Mouse (Mus musculus) kidney, postnatal 4 days (tissue): ENCODE measurements around the gene Galnt11.

Source experiments
- DNase-seq, 2 experiments: peaks; one replicate each; pipeline ENCODE4 v3.0.0; 2021; ENCODE audit warnings: mixed read lengths in 2 of 2

Gene Galnt11

DNA sequence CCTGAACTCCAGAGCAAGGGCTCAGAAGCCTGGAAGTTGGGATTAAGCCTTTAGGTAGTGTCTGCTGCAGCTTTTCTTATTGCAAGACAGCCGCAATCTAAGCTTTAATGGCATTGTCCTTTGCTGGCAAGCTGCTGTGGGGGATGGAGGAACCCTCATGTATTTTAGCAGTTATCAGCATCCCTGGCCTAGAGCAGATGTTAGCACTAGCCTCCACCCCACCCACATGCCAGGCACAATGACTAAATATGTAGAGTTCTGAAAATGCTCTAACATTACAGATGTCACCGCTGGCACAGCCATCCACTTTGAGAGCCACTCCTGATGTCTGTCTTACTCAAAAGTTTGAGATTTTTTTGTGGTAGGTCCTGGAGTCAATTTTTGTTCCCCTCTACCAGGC is 35.0 kb downstream of the Galnt11 start:
- DNase-seq: no peak

DNA sequence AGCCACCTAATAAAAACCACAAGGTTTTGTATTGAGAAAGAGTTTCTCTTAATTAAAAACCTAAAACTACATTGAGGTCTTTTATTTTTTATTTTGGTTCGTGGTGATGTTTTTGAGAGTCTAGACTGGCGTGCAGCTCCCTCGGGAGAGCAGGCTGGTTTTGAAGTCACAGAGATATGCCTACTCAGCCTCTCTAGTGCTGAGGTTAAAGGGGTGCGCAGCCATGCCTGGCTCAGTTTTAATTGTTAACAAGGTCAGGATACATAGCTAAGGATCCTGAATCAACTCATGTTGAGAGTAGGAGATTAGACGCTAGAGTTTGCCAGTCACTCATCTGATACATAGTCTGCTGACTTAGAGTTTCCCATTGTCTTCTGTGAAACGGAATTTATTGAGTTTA is 39.7 kb downstream of the Galnt11 start:
- peak in 1 of 2 experiments; percentile 39 for DNase-seq

DNA sequence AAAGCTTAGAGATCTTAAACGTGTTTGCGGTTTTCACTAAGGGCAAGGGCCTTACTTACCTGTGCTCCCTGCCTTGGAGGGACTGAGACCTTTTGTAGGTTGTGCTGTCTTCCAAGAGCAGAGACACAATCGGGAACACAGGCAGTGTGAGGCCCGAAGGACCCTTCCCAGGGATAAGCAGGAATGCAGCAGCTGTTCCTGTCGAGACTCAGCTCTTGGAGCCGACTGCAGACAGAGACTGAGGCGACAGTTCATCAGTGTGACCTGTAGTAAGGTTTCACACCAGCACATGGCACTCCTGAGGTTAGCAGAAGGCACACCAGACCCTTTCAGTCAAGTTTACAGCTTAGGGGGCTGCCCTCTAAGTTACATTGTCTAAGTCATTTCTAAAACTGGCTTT is 40.6 kb downstream of the Galnt11 start:
- DNase-seq: no peak

DNA sequence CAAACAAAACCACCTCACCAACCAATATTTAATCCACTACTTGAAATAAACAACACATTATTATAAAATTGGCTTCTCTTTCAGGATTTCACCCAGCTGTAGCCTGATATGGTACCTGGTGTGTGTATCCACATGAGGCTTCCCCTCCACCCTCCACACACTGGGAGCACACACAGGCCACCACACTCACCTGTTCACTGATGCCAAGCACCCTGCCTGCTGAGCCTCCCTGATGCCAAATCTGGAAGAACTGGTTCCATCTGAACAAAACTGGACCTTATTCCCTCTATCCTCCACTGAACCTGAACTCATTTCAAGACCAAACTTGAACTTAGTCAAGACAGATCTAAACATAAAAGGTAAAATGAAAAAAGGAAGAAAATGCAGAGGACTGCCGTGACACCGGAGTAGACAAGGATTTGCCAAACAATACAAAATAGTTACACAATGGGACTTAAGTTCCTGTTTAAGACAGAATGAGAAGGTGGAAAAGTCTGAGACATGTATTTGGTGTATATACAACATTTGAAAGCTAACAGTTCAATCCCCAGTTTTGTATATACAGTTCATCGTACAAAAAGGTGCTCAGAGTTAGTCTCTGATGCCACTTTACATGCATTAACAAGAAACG is 46.7 kb downstream of the Galnt11 start:
- no peak for DNase-seq

DNA sequence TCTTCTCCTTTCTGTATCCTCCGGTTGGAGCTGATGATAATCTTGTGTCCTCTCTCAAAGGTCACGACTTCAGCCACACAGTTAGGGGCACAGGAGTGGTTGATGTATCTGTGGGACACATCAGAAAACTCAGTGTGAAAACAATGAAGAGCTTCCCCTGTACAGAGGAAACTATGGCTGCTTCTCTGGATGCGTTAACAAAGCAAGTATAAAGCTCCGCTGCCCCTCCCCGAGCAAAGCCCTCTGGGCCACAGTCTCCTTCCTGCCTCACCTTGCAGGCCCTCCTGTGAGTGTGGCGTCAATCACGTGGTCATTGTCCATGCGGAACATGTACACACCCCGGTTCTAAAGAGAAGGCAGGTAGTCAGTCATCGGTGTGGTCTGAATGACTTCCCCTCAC is 53.9 kb downstream of the Galnt11 start:
- DNase-seq: no peak

DNA sequence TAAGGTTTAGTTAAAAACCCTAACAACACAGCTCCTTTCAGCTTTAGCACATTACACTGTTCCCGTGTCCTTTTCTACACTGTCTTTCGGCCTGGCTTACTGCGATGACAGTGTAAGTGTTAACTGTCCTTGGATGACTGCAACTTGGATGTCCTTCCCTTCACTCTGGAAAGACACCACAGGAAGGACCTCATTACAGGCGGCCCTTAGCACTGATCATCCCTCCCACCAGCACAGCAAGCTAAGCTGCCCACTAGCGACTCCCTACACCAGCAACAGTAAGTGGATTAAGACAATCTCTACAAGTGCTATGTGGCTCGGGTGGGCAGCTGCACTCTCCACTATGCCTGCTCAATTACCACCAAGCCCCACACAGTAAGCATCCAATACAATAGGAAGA is 54.7 kb downstream of the Galnt11 start:
- DNase-seq: no peak

DNA sequence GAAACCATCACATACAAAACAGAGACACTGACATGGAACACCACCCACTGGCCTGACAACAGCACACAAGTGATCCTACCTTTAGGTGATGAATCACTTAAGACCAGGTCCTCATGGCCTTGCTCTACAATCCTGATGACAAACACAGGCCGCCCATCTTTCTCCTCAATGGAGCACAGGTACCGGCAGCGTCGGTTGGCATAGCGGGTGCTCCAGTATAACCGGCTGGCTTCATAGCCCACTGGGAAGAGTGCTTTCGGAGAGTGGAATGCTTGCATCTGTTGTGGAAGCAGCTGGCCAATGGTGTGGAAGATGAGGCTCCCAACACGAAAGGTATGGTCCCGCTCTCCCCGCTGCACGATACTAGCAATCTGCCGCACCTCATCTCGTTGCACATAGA is 62.3 kb downstream of the Galnt11 start:
- DNase-seq: no peak

DNA sequence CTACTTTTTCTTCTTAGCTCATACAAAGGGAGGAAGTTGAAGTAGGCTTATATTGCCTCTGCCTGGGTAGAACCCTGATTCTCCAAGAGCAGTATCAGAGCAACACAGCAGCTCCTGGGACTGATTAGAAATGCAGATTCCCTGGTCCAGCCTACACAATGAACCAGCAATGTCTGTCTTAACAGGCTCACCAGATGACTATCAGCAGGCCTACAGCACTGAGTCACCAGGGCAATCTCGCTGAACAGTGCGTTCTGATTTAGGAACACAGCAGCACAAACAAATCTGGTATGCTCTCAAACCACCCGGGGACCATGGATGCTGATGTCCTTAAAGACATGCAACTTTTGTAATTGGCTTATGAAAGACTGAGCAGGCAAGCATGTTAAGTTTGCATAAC is 75.1 kb downstream of the Galnt11 start:
- no peak for DNase-seq

DNA sequence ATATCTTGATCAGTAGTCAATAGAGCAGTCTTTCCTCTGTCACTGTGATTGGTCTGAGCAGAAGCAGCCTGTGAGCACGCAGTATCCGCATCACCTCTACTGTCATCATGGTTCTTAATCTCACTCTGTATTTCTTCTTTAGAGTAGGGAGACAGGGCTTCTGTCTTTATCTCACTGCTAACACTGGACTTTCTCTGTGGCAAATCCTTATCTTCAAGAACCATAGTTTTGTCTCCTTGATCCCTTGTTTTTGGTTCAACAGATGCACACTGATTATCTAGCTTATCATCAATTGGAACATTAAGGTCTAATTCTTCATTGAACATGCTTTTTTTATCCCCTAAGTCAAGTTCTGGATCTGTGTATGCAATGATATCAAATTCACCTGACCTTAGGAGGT is 88.5 kb downstream of the Galnt11 start:
- DNase-seq: no peak

DNA sequence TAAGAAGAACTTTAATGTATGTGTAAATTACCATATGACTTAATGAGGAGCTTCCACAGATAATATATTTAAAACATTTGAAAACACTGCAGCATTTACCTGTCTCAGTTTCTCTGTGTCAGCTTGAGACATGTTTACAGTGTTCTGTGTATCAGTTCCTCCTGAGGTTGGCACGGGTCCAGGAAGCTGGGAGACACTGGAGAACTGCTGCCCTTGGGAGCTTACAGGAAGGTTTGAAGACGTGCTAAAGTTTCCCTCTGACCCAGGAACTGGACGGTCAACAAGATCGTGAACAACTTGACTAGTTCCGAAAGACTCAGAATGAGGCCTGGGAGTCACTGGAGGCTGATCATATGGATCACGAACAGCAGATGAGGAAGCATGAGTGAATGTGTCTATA is 92.2 kb downstream of the Galnt11 start:
- peak; percentile 25 to 34 for DNase-seq
